Mouse (Mus musculus): ENCODE measurements around the gene Ccn6. TPM values are rescaled to one million over a fixed set of nuclear protein-coding genes. Genes with fewer than 3 reads are reported as not detected.
"Not testable (repeated sequence)": the region's sequence is repeated elsewhere in the genome, so short reads cannot be mapped to it uniquely, and the experiment has no call there.

The Ccn6 gene
- 0.56 and 1.2 TPM in 2 replicates for polyA plus RNA-seq (2014; fragmentation: Nextera tagmentation; extraction: Ambion mirVana)

GRCm38 (mm10) chr10:39163694-39164093, at the start of gene Ccn6:
Ccn6 (minus strand) TSS chr10:39163794.
- H3K4me1 ChIP-seq (ENCODE audit: control insufficient read depth, insufficient read depth, low read length) = peaks cover 6% of the 10 kb centered on the region
- WGBS = 85% methylated on average over 10 of the region's 10 CpGs
- H3K27ac ChIP-seq (replicated peaks; ENCODE audit: low read depth, low read length) = no peak within 1 kb of the TSS
- H3K9me3 ChIP-seq (ENCODE audit: control insufficient read depth, low read length) = no peaks in the 10 kb centered on the region
- peak within 1 kb of the TSS; percentile 33 for H3K4me2 ChIP-seq (ENCODE audit: low read depth, low read length)
- 0 out of 2 replicates have a peak within 1 kb of the TSS, but pooled peaks have one; percentile 19 for H3K9ac ChIP-seq (ENCODE audit: low read depth, low read length)
- no peaks in the 10 kb centered on the region for H3K27me3 ChIP-seq (replicated peaks; ENCODE audit: control insufficient read depth, insufficient read depth, low read length)
- no peak within 1 kb of the TSS for H3K4me3 ChIP-seq (ENCODE audit: low read depth, low read length)
- ATAC-seq (ENCODE audit: low read depth) (no peak), DNase-seq (ENCODE audit: low spot score) (no peak)
- no peaks in the 10 kb centered on the region for H3K36me3 ChIP-seq (ENCODE audit: control insufficient read depth, insufficient read depth, low read length)

- Histone ChIP-seq H3K9me3 (ENCODE audit: control insufficient read depth, low read length) (peaks cover 8% of the 10 kb centered on the region), H3K4me2 (ENCODE audit: low read depth, low read length) (no peak overlapping the region), H3K36me3 (ENCODE audit: control insufficient read depth, insufficient read depth, low read length) (no peaks in the 10 kb centered on the region), H3K4me1 (ENCODE audit: control insufficient read depth, insufficient read depth, low read length) (peaks cover 11% of the 10 kb centered on the region; the same call in 1 of the 2 replicates), H3K27ac (replicated peaks; ENCODE audit: low read depth, low read length) (peak overlapping the region; percentile 36; the same call in 1 of the 2 replicates), H3K4me3 (ENCODE audit: low read depth, low read length) (no peak overlapping the region), H3K9ac (ENCODE audit: low read depth, low read length) (no peak overlapping the region), H3K27me3 (replicated peaks; ENCODE audit: control insufficient read depth, insufficient read depth, low read length) (no peaks in the 10 kb centered on the region)
- DNase-seq (ENCODE audit: low spot score) (no peak), ATAC-seq (ENCODE audit: low read depth) (no peak)
These were observed 46.4 kb upstream of the Ccn6 start for GRCm38 (mm10) chr10:39210031-39210430.

- H3K4me3 ChIP-seq (ENCODE audit: low read depth, low read length) = no peak overlapping the region
- no peaks in the 10 kb centered on the region for H3K27me3 ChIP-seq (replicated peaks; ENCODE audit: control insufficient read depth, insufficient read depth, low read length)
- ATAC-seq (ENCODE audit: low read depth) (peak; percentile 33; the same call in 1 of the 2 replicates), DNase-seq (ENCODE audit: low spot score) (peak; percentile 58)
- peaks cover 11% of the 10 kb centered on the region; the same call in 1 of the 2 replicates for H3K4me1 ChIP-seq (ENCODE audit: control insufficient read depth, insufficient read depth, low read length)
- no peak overlapping the region for H3K9ac ChIP-seq (ENCODE audit: low read depth, low read length)
- H3K36me3 ChIP-seq (ENCODE audit: control insufficient read depth, insufficient read depth, low read length) = no peaks in the 10 kb centered on the region
- H3K27ac ChIP-seq (replicated peaks; ENCODE audit: low read depth, low read length) = peak overlapping the region; percentile 36; the same call in 1 of the 2 replicates
- H3K9me3 ChIP-seq (ENCODE audit: control insufficient read depth, low read length) = peaks cover 12% of the 10 kb centered on the region
- H3K4me2 ChIP-seq (ENCODE audit: low read depth, low read length) = no peak overlapping the region
- WGBS = 40% methylated on average over 10 of the region's 10 CpGs
These were observed 45.8 kb upstream of the Ccn6 start for GRCm38 (mm10) chr10:39209161-39210025.

- Histone ChIP-seq H3K4me1 (ENCODE audit: control insufficient read depth, insufficient read depth, low read length) (peaks cover 11% of the 10 kb centered on the region; the same call in 1 of the 2 replicates), H3K36me3 (ENCODE audit: control insufficient read depth, insufficient read depth, low read length) (no peaks in the 10 kb centered on the region), H3K4me3 (ENCODE audit: low read depth, low read length) (no peak overlapping the region), H3K9me3 (ENCODE audit: control insufficient read depth, low read length) (peaks cover 15% of the 10 kb centered on the region), H3K27me3 (replicated peaks; ENCODE audit: control insufficient read depth, insufficient read depth, low read length) (no peaks in the 10 kb centered on the region), H3K4me2 (ENCODE audit: low read depth, low read length) (no peak overlapping the region), H3K27ac (replicated peaks; ENCODE audit: low read depth, low read length) (no peak overlapping the region), H3K9ac (ENCODE audit: low read depth, low read length) (no peak overlapping the region)
- ATAC-seq (ENCODE audit: low read depth) (0 out of 2 replicates have a peak, but pooled peaks have one; percentile 18), DNase-seq (ENCODE audit: low spot score) (no peak)
- WGBS = 64% methylated on average over 4 of the region's 4 CpGs
These were observed 45.1 kb upstream of the Ccn6 start for GRCm38 (mm10) chr10:39208712-39209111.

GRCm38 (mm10) chr10:39207310-39207855, 43.8 kb upstream of the Ccn6 start:
- H3K4me3 ChIP-seq (ENCODE audit: low read depth, low read length) = no peak overlapping the region
- WGBS = 41% methylated on average over 3 of the region's 3 CpGs
- no peaks in the 10 kb centered on the region for H3K36me3 ChIP-seq (ENCODE audit: control insufficient read depth, insufficient read depth, low read length)
- no peak overlapping the region for H3K4me2 ChIP-seq (ENCODE audit: low read depth, low read length)
- H3K9me3 ChIP-seq (ENCODE audit: control insufficient read depth, low read length) = peaks cover 15% of the 10 kb centered on the region
- H3K27ac ChIP-seq (replicated peaks; ENCODE audit: low read depth, low read length) = no peak overlapping the region
- H3K27me3 ChIP-seq (replicated peaks; ENCODE audit: control insufficient read depth, insufficient read depth, low read length) = no peaks in the 10 kb centered on the region
- no peak overlapping the region for H3K9ac ChIP-seq (ENCODE audit: low read depth, low read length)
- ATAC-seq (ENCODE audit: low read depth) (no peak), DNase-seq (ENCODE audit: low spot score) (peak; percentile 51)
- H3K4me1 ChIP-seq (ENCODE audit: control insufficient read depth, insufficient read depth, low read length) = peaks cover 11% of the 10 kb centered on the region; the same call in 1 of the 2 replicates

- Histone ChIP-seq H3K4me2 (ENCODE audit: low read depth, low read length) (no peak overlapping the region), H3K27me3 (replicated peaks; ENCODE audit: control insufficient read depth, insufficient read depth, low read length) (no peaks in the 10 kb centered on the region), H3K9ac (ENCODE audit: low read depth, low read length) (no peak overlapping the region), H3K36me3 (ENCODE audit: control insufficient read depth, insufficient read depth, low read length) (no peaks in the 10 kb centered on the region), H3K4me3 (ENCODE audit: low read depth, low read length) (no peak overlapping the region), H3K4me1 (ENCODE audit: control insufficient read depth, insufficient read depth, low read length) (0 out of 2 replicates have a peak, but pooled peaks cover 7% of the 10 kb centered on the region), H3K9me3 (ENCODE audit: control insufficient read depth, low read length) (peaks cover 10% of the 10 kb centered on the region; the same call in 1 of the 2 replicates), H3K27ac (replicated peaks; ENCODE audit: low read depth, low read length) (no peak overlapping the region)
- WGBS = 69% methylated on average over 4 of the region's 4 CpGs
- no peak for DNase-seq (ENCODE audit: low spot score)
- ATAC-seq (ENCODE audit: low read depth) = no peak
These were observed 38.9 kb upstream of the Ccn6 start for GRCm38 (mm10) chr10:39202490-39202889.

GRCm38 (mm10) chr10:39198216-39198615, 34.6 kb upstream of the Ccn6 start:
- H3K9me3 ChIP-seq (ENCODE audit: control insufficient read depth, low read length); H3K27me3 ChIP-seq (replicated peaks; ENCODE audit: control insufficient read depth, insufficient read depth, low read length); H3K9ac ChIP-seq (ENCODE audit: low read depth, low read length); ATAC-seq (ENCODE audit: low read depth); H3K27ac ChIP-seq (replicated peaks; ENCODE audit: low read depth, low read length); H3K36me3 ChIP-seq (ENCODE audit: control insufficient read depth, insufficient read depth, low read length); H3K4me1 ChIP-seq (ENCODE audit: control insufficient read depth, insufficient read depth, low read length); DNase-seq (ENCODE audit: low spot score); H3K4me3 ChIP-seq (ENCODE audit: low read depth, low read length); H3K4me2 ChIP-seq (ENCODE audit: low read depth, low read length): not testable (repeated sequence)
- 95% methylated on average over 11 of the region's 11 CpGs for WGBS

GRCm38 (mm10) chr10:39192673-39193072, 29.1 kb upstream of the Ccn6 start:
- H3K9me3 ChIP-seq (ENCODE audit: control insufficient read depth, low read length) = no peaks in the 10 kb centered on the region
- no peak for ATAC-seq (ENCODE audit: low read depth)
- H3K27ac ChIP-seq (replicated peaks; ENCODE audit: low read depth, low read length) = no peak overlapping the region
- no peak for DNase-seq (ENCODE audit: low spot score)
- no peaks in the 10 kb centered on the region for H3K27me3 ChIP-seq (replicated peaks; ENCODE audit: control insufficient read depth, insufficient read depth, low read length)
- no peak overlapping the region for H3K4me3 ChIP-seq (ENCODE audit: low read depth, low read length)
- no peak overlapping the region for H3K9ac ChIP-seq (ENCODE audit: low read depth, low read length)
- H3K4me2 ChIP-seq (ENCODE audit: low read depth, low read length) = no peak overlapping the region
- H3K36me3 ChIP-seq (ENCODE audit: control insufficient read depth, insufficient read depth, low read length) = no peaks in the 10 kb centered on the region
- WGBS = 92% methylated on average over 3 of the region's 3 CpGs
- no peaks in the 10 kb centered on the region for H3K4me1 ChIP-seq (ENCODE audit: control insufficient read depth, insufficient read depth, low read length)
